Mouse (Mus musculus) cerebellum, postnatal 36 days (tissue): ENCODE measurements around the gene Wdr46.

ENCODE experiments used
- DNase-seq, 2 experiments: peaks; one replicate each; pipeline ENCODE4 v3.0.0; 2021 to 2022; ENCODE audit warnings: mixed read lengths in 2 of 2

The Wdr46 gene

GRCm38 (mm10) chr17:33953310-33953709 lies 12.8 kb downstream of the Wdr46 start:
- DNase-seq, result no peak

DNA sequence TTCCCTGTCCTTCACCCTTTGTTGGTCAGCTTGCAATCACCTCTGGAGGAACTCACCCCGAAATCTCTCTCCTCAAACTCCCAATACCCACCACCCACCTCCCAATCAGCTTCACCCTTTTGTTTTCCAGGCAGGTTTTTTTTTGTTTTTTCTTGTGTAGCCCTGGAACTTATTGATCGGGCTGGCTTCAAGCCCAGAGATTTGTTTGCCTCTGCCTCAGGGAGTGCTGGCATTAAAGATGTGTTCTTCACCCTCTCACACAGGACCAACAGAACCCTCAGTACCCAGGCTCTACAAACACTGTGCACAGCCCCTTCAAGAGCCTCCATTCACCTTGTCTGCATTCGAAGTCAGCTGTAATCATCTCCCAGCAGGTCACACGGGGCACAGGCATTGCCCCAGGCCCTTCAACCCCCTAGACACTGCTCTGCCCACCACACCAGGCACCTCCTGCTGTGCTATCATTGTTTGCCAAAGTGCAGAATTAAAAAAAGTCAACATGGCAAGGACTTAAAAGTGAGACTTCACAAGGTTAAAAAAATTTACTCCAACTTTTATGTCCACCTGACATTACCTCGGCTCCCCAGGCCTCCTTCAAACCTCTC lies 13.6 kb downstream of the Wdr46 start:
- DNase-seq, result no peak

- DNase-seq, result no peak
Observed at GRCm38 (mm10) chr17:33954646-33955554, 14.4 kb downstream of the Wdr46 start.

- DNase-seq, result peak; percentile 93 to 97
Observed at GRCm38 (mm10) chr17:33955555-33956214, 15.2 kb downstream of the Wdr46 start, which contains the start of the genes Vps52 and Rps18. TSS of gene Vps52 (plus strand) at chr17:33955812. TSS of gene Rps18 (minus strand) at chr17:33956001.

- DNase-seq, result no peak
Observed at GRCm38 (mm10) chr17:33956336-33956735, 15.9 kb downstream of the Wdr46 start.

GRCm38 (mm10) chr17:33957493-33957892 lies 17.0 kb downstream of the Wdr46 start:
- DNase-seq, result no peak

- no peak for DNase-seq
Observed at GRCm38 (mm10) chr17:33958451-33958850, 18.0 kb downstream of the Wdr46 start.

DNA sequence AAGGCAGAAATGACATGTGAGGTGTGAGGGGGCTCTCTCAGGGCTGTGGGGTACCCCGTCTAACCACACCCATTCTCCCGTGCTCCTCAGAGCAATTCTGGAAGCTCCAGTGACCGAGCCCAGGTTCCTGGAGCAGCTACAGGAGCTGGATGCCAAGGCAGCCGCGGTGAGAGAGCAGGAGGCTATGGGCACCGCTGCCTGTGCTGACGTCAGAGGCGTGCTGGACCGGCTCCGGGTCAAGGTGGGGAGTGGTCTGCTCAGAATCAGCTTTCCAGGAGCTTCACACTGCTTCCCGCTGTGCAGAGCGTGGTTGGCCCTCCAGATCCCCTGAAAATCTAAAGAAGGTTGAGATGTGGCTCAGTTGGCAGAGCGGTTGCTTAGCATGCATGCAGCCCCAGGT lies 18.7 kb downstream of the Wdr46 start:
- DNase-seq, result no peak

DNA sequence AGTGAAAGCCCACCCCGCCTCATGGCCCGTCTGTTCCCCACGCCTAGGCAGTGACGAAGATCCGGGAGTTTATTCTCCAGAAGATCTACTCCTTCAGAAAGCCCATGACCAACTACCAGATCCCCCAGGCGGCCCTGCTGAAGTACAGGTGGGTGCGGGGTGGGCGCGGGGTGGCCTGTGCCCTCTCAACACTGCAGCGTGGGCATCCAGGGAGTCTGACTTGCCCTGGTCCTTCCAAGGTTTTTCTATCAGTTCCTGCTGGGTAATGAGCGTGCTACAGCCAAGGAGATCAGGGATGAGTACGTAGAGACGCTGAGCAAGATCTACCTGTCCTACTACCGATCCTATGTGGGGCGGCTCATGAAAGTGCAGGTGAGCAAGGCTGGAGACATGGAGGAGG lies 19.5 kb downstream of the Wdr46 start:
- DNase-seq, result no peak

DNA sequence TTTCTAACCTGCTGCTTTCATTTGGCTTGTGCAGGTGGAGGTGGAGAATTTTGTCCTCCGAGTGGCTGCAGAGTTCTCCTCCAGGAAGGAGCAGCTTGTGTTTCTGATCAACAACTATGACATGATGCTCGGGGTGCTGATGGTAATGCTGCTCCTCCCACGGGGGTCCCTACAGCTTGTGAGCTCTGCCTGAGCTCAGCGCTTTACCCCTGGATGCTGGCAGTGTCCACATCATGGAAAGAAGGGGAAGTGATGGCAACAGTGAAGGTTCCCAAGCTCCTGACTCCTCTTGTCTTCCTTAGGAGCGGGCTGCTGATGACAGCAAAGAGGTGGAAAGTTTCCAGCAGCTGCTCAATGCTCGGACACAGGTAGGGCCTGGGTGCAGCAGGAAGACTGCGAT lies 22.4 kb downstream of the Wdr46 start:
- DNase-seq, result no peak

GRCm38 (mm10) chr17:33965082-33965845 lies 24.8 kb downstream of the Wdr46 start:
- DNase-seq, result no peak

- no peak for DNase-seq
Observed at GRCm38 (mm10) chr17:33965846-33966550, 25.5 kb downstream of the Wdr46 start.

GRCm38 (mm10) chr17:33968489-33968888 lies 28.0 kb downstream of the Wdr46 start:
- peak; percentile 82 to 85 for DNase-seq

- no peak for DNase-seq
Observed at GRCm38 (mm10) chr17:33968927-33969326, 28.5 kb downstream of the Wdr46 start.

DNA sequence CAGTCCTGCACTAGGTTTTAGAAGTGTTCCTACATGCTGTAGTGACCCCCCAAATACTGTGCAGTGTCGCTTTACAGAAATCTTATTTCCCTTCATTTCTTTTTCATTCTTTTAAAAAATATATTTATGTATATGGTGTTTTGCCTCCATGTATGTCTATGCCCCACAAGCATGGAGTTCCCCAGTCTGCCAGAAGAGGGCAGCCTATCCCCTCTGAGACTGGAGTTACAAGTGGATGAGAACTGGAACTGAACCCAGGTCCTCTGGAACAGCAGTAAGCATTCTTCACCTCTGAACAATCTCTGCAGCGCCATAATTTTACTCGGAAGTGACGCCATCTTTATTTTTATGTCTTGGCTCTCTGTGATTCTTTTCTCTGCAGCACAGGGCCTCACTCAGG lies 28.9 kb downstream of the Wdr46 start:
- DNase-seq, result no peak

GRCm38 (mm10) chr17:33972691-33973090 lies 32.2 kb downstream of the Wdr46 start:
- no peak for DNase-seq

GRCm38 (mm10) chr17:33973572-33973971 lies 33.1 kb downstream of the Wdr46 start:
- DNase-seq, result no peak

DNA sequence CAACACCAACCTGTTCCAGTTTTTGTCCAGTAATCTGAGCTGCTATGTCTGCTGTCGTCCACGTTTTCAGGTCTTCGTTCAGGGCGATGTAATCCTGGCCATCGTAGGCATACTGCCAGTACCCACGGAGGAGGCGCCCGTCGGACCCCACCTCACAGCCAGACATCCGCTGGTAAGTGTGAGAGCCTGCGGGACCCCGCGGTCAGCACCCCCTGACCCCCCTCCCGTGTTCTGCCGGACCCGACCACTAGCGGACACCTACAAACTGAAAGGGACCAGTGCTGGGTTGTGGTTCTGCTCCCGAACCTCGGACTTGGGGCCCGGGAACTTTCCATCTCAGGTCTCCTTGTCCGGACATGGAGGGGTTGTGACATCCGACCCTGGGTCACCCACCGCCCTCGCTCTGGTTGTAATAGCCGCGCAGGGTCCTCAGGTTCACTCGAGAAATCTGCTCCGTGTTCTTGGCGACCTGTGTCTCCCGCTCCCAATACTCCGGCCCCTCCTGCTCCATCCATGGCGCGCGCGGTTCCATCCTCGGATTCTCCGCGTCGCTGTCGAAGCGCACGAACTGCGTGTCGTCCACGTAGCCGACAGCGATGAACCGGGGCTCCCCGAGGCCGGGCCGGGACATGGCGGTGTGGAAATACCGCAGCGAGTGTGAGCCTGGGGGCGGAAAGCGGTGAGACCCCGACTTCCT lies 37.5 kb downstream of the Wdr46 start:
- DNase-seq, result peak in 1 of 2 experiments; percentile 16

DNA sequence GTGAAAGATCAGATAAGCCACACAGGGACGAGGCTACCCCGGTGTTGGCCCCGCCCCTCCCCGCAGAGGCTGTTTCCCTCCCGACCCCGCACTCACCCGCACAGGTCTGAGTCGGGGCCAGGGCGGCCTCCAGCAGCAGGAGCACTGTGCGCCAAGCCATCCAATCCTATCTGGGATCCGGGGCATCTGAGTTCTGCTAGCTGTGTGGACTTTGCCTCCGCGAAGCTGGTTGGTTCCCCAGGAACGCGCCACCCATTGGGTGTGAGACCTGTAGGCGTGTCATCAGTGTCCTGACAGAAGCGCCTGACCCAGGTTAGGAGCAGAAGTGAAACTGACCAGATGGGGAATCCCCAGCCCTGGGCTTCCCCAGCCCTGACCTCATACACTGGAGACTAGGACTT lies 38.2 kb downstream of the Wdr46 start:
- DNase-seq, result peak; percentile 72 to 81

DNA sequence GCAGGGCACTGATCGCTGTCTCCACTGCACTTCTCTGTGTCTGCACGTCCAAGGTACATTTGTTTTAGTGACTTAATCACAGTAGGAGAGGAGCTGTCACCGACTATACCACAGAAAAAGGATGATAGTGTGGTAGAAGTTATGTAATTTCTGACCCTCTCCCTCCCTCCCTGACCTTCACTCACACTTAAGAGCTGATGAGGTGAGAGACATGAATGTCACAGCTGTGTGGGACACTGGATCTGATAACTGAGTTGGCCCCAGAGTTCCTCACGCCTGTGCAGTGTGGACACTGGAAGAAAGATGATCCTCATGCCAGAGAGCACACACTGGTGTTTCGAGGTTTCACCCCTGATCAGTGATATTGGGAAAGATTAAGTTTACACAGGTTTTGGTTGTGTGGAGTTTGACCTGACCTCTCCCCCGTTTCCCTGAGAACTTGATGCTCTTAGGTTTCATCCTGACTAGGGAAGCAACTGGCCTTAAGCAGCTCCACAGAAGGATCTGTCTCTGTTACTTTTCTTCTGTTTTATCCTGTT lies 39.1 kb downstream of the Wdr46 start:
- no peak for DNase-seq
